Mouse (Mus musculus) left cerebral cortex, postnatal 10 days (tissue): ENCODE measurements around the gene Tmem267. TPM values are rescaled to one million over a fixed set of nuclear protein-coding genes. Genes with fewer than 3 reads are reported as not detected.

ENCODE experiments used
- DNase-seq, 2 experiments: peaks; one replicate each; pipeline ENCODE4 v3.0.0; 2021 to 2022; ENCODE audit warnings: low spot score in 2 of 2, mixed read lengths in 1 of 2; ENCODE audit errors: extremely low spot score in 1 of 2
- intact Hi-C: fragments of 180-260 bp; cut with DNase I; formaldehyde crosslinking; loops from one replicate; pipeline ENCODE4 v1.15.1; 2025
- total RNA-seq, 2 experiments: library from RNA; stranded (reverse); gene quantifications; 2 replicates each; pipeline ENCODE4 v1.2.3; 2021

Tmem267 gene
- total RNA-seq, 2 experiments from 2014 or later: 24.9 to 26.9 TPM

GRCm38 (mm10) chr13:119656246-119656645 lies 168.4 kb downstream of the Tmem267 start:
- intact Hi-C loops: no loop called here
- DNase-seq: no peak

GRCm38 (mm10) chr13:119656846-119657416 lies 169.1 kb downstream of the Tmem267 start:
- DNase-seq: no peak
- intact Hi-C loops: no loop called here

Other genes with a start within 250 kb of the Tmem267 start
- gene Paip1, start 59.4 kb upstream of the Tmem267 start, total RNA-seq: 100 to 1,000 TPM in 1 of 2 experiments, 10 to 100 TPM in 1; 99.4 to 103 TPM
- 10 to 100 TPM; 22.3 to 22.8 TPM for gene 4833420G17Rik, start 25.3 kb upstream of the Tmem267 start, total RNA-seq
- 1 to 10 TPM; 3.9 TPM for gene 3110070M22Rik, start 344 bp downstream of the Tmem267 start, total RNA-seq
- 1 to 10 TPM; 1.9 to 2.1 TPM for gene Ccl28, start 135.8 kb downstream of the Tmem267 start, total RNA-seq
- gene Hmgcs1, start 202.3 kb downstream of the Tmem267 start, total RNA-seq: 100 to 1,000 TPM; 639 to 688 TPM